Mouse (Mus musculus): ENCODE measurements around the gene Ugt1a5. TPM values are rescaled to one million over a fixed set of nuclear protein-coding genes. Genes with fewer than 3 reads are reported as not detected.

Gene Ugt1a5
- polyA plus RNA-seq, 1 experiment, result 35.1 TPM

DNA sequence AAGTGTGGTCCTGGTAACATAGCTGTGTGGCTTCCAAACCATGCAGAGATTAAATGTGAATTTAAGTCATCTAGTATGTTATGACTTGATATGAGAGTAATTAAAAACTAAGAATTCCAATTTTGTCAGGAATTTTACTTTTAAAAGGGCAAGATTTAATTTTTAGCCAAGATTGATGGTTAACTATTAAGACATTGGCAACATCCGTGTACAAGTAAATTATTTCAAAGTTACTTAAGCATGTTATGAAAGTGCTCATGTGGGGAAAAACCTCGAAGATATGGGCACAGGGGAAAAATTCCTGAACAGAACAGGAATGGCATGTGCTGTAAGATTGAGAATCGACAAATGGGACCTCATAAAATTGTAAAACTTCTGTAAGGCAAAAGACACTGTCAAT is 31.6 kb downstream of the Ugt1a5 start:
- no peak overlapping the region for H3K4me3 ChIP-seq (ENCODE audit: insufficient read depth, low read length)
- no peak overlapping the region for H3K27ac ChIP-seq (ENCODE audit: insufficient read depth, low read depth, low read length)
- H3K4me1 ChIP-seq (ENCODE audit: control insufficient read depth, insufficient read depth, low read length), result no peaks in the 10 kb centered on the region
- TF ChIP-seq POLR2A (IDR thresholded peaks at IDR 0.05; ENCODE audit: borderline replicate concordance, low read depth, low read length), result no peak
- TF ChIP-seq CTCF (IDR thresholded peaks at IDR 0.05; ENCODE audit: low read depth, low read length), result no peak

DNA sequence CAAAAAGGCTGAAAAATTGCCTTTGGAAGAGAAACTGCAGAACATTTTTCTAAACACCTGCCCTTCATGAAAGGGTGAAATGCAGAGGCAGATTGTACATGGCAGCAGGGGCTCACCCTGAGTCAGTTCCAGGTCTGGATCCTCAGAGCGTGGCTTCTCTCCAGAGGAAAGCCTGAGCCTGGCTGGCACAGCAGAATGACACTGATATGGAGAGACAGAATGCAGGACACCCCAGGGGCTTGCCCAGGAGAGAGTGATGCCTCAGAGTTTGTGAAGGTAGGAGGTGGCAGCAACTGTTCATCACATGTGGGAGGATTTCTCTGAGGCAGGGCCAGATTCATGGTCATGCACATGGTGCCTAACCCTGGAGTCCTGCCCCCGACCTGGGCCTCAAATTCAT is 34.2 kb downstream of the Ugt1a5 start:
- TF ChIP-seq CTCF (IDR thresholded peaks at IDR 0.05; ENCODE audit: low read depth, low read length) (no peak), POLR2A (IDR thresholded peaks at IDR 0.05; ENCODE audit: borderline replicate concordance, low read depth, low read length) (no peak)
- Histone ChIP-seq H3K4me3 (ENCODE audit: insufficient read depth, low read length) (no peak overlapping the region), H3K27ac (ENCODE audit: insufficient read depth, low read depth, low read length) (no peak overlapping the region), H3K4me1 (ENCODE audit: control insufficient read depth, insufficient read depth, low read length) (no peaks in the 10 kb centered on the region)

DNA sequence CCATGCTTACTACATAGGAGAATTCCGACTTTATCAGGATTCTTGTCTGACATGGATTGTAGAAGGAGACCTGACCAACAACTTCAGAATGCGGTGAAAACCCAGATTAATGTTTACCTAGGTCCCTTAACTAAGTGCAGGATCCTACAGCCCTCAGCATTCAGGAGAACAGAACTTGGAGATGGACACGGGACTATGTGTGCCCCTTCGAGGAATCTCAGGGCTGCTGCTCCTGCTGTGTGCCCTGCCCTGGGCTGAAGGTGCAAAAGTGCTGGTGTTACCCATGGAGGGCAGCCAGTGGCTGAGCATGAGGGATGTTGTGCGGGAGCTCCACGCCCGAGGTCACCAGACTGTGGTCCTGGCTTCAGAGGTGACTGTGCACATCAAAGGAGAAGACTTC is 34.6 kb downstream of the Ugt1a5 start, which contains the start of gene Ugt1a2:
Gene Ugt1a2 (plus strand): TSS at position 146 of the 400 bp plus-strand sequence.
- no peak within 1 kb of the TSS for H3K27ac ChIP-seq (ENCODE audit: insufficient read depth, low read depth, low read length)

DNA sequence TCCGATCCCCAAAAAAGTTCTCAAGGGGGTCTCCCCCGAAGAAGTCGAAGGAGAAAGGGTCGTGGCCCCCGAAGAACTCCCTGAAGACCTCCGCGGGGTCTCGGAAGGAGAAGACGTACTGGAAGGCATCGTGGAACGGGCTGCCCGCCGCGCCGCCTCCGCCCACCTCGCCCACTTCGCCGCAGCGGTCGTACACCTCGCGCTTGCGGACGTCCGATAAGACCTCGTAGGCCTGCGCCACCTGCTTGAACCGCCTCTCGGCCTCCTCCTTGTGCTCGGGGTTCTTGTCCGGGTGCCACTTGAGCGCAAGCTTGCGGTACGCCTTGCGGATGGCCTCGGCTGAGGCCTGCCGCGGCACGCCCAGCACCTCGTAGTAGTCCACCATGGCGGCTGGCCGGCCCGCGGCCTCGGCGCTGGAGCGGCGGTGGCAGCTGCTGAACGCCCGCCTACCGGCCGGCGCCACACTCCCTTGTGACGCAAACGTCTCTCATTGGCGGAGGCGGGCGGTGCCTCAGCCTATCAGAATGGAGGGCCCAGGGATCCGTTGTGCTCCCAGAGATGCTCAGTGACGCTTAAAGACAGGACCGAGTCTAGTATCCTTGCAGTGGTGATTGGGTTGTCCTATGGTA is 39.6 kb downstream of the Ugt1a5 start, which contains the start of gene Dnajb3:
Gene Dnajb3 (minus strand): TSS at position 489 of the 629 bp plus-strand sequence.
- no peak within 1 kb of the TSS for H3K4me3 ChIP-seq (ENCODE audit: insufficient read depth, low read length)
- H3K27ac ChIP-seq (ENCODE audit: insufficient read depth, low read depth, low read length), result no peak within 1 kb of the TSS
- no peaks in the 10 kb centered on the region for H3K4me1 ChIP-seq (ENCODE audit: control insufficient read depth, insufficient read depth, low read length)
- TF ChIP-seq CTCF (IDR thresholded peaks at IDR 0.05; ENCODE audit: low read depth, low read length) (no peak), POLR2A (IDR thresholded peaks at IDR 0.05; ENCODE audit: borderline replicate concordance, low read depth, low read length) (no peak)

More for the DNA sequence above, 34.6 kb downstream of the Ugt1a5 start, which contains the start of gene Ugt1a2:
- no peak for TF ChIP-seq CTCF (IDR thresholded peaks at IDR 0.05; ENCODE audit: low read depth, low read length)
- TF ChIP-seq POLR2A (IDR thresholded peaks at IDR 0.05; ENCODE audit: borderline replicate concordance, low read depth, low read length), result no peak
- H3K4me3 ChIP-seq (ENCODE audit: insufficient read depth, low read length), result no peak within 1 kb of the TSS
- H3K4me1 ChIP-seq (ENCODE audit: control insufficient read depth, insufficient read depth, low read length), result no peaks in the 10 kb centered on the region

DNA sequence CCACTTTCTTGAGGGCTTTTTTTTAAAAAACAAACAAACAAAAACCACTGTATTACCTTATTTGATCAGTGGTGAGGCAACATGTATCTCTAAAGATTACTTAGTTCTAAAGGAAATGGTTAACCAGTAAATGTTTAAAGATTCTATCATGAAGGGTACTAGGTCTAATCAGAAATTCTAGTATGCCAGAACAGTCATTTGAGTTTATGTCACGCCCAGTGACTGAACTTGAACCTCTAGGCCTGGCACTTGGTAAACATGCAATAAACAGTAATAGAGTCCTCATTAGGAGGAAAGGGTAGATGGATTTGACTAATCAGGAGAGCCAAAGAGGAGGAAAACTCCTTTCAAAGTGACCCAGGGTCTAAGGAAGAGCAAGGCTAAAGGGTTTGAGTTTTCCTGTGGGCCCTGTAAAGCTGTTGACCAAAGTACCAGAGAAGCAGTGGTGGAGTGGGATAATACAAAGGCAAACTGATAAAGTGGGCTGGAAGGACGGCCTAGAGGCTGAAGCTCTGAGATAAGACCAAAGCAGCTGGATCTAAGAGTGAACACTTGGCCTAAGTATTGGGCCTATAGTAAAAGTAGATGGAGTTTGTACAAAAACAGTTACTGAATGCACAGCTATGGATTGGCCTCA is 41.1 kb downstream of the Ugt1a5 start:
- no peak overlapping the region for H3K4me3 ChIP-seq (ENCODE audit: insufficient read depth, low read length)
- H3K4me1 ChIP-seq (ENCODE audit: control insufficient read depth, insufficient read depth, low read length), result no peaks in the 10 kb centered on the region
- TF ChIP-seq POLR2A (IDR thresholded peaks at IDR 0.05; ENCODE audit: borderline replicate concordance, low read depth, low read length) (no peak), CTCF (IDR thresholded peaks at IDR 0.05; ENCODE audit: low read depth, low read length) (no peak)
- no peak overlapping the region for H3K27ac ChIP-seq (ENCODE audit: insufficient read depth, low read depth, low read length)

DNA sequence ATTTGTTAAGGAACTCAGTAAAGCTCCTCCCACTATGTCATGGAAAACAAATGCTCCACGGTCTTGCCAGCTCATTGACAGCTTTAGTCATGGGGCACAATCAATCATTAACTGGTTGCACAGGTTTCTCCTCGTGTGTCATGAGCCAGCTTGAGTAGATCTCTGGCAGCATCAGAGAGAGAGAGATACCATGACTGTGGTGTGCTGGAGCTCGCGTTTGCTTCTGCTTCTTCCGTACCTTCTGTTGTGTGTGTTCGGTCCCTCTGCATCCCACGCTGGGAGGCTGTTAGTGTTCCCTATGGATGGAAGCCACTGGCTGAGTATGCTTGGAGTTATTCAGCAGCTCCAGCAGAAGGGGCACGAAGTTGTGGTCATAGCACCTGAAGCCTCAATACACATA is 46.0 kb downstream of the Ugt1a5 start, which contains the start of gene Ugt1a1:
Gene Ugt1a1 (plus strand): TSS at position 148 of the 400 bp plus-strand sequence.
- Histone ChIP-seq H3K4me1 (ENCODE audit: control insufficient read depth, insufficient read depth, low read length) (no peaks in the 10 kb centered on the region), H3K27ac (ENCODE audit: insufficient read depth, low read depth, low read length) (no peak within 1 kb of the TSS), H3K4me3 (ENCODE audit: insufficient read depth, low read length) (no peak within 1 kb of the TSS)
- TF ChIP-seq POLR2A (IDR thresholded peaks at IDR 0.05; ENCODE audit: borderline replicate concordance, low read depth, low read length) (no peak), CTCF (IDR thresholded peaks at IDR 0.05; ENCODE audit: low read depth, low read length) (no peak)

DNA sequence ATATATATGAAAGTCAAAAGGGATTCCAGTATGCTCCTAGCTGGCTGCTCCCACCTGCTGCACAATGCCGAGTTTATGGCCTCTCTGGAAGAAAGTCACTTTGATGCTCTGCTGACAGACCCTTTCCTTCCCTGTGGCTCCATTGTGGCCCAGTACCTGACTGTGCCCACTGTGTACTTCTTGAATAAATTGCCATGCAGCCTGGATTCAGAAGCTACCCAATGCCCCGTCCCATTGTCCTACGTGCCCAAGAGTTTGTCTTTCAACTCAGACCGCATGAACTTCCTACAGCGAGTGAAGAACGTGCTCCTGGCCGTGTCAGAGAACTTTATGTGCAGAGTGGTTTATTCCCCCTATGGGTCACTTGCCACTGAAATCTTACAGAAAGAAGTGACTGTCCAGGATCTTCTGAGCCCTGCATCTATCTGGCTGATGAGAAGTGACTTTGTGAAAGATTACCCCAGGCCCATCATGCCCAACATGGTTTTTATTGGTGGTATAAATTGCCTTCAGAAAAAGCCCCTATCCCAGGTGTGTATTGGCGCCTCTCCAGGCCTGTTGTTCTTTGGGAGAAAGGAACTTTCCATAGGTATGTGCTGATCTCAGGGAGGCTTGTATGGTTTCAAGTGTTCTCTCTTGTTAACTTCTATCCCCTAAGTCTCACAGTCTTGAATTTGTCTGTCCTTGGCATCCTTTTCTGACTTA is 46.7 kb downstream of the Ugt1a5 start:
- no peak for TF ChIP-seq CTCF (IDR thresholded peaks at IDR 0.05; ENCODE audit: low read depth, low read length)
- no peak for TF ChIP-seq POLR2A (IDR thresholded peaks at IDR 0.05; ENCODE audit: borderline replicate concordance, low read depth, low read length)
- Histone ChIP-seq H3K4me3 (ENCODE audit: insufficient read depth, low read length) (no peak overlapping the region), H3K27ac (ENCODE audit: insufficient read depth, low read depth, low read length) (no peak overlapping the region), H3K4me1 (ENCODE audit: control insufficient read depth, insufficient read depth, low read length) (no peaks in the 10 kb centered on the region)

DNA sequence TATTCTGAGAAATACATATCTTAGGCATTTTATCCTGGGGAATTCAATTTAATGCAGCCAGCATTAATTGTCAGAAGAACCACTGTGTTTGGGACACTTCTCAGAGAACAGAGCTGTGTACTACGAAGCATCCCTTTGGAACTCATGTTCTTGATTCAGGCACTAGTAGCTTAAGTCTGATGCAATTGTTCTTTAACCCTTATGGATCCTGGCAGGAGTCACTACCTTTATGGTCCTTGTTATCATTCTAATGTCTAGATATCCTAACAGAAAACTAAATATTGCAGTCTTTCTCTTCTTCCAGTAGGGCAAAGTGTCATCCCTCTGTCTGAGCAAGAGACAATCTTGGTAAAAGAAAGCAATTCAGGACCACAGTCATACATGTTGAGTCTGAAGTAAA is 47.2 kb downstream of the Ugt1a5 start:
- Histone ChIP-seq H3K4me1 (ENCODE audit: control insufficient read depth, insufficient read depth, low read length) (no peaks in the 10 kb centered on the region), H3K4me3 (ENCODE audit: insufficient read depth, low read length) (no peak overlapping the region), H3K27ac (ENCODE audit: insufficient read depth, low read depth, low read length) (no peak overlapping the region)
- TF ChIP-seq CTCF (IDR thresholded peaks at IDR 0.05; ENCODE audit: low read depth, low read length) (no peak), POLR2A (IDR thresholded peaks at IDR 0.05; ENCODE audit: borderline replicate concordance, low read depth, low read length) (no peak)

DNA sequence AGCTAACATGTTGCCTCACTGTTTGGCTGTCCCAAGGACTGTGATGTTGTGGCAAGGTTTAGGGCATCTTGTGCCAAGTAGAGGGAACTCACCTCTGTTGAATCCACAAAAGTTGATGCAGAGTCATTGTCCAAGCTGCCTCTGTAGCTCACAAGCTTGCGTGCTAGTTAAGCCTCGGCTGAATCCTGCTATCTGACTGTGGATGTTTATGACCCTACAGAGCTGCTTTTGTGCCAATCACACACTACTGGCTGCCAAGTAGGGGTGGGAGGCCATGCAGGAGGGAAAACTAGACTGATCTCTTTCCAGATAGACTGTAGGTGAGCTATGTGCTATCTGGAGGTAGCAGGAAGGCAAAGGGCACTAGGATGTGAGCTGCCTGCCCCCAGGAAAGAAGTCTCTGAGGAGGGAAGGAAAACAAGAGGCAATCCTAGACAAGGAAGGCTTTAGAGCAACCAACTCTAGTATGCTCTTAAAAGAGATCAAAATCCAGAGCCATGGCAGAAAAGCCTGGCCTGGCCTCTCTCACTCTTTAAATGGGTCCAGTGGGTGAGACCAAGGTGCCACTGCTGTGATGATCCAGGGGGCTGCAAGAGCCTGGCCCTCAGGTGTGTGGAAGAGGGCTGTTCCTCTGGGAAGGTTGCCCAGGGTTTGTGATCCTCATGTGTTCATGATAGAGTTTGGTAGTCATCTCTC is 48.1 kb downstream of the Ugt1a5 start:
- no peaks in the 10 kb centered on the region for H3K4me1 ChIP-seq (ENCODE audit: control insufficient read depth, insufficient read depth, low read length)
- no peak overlapping the region for H3K4me3 ChIP-seq (ENCODE audit: insufficient read depth, low read length)
- no peak overlapping the region for H3K27ac ChIP-seq (ENCODE audit: insufficient read depth, low read depth, low read length)
- no peak for TF ChIP-seq POLR2A (IDR thresholded peaks at IDR 0.05; ENCODE audit: borderline replicate concordance, low read depth, low read length)
- no peak for TF ChIP-seq CTCF (IDR thresholded peaks at IDR 0.05; ENCODE audit: low read depth, low read length)
